Mouse (Mus musculus): ENCODE measurements around the gene Spata25.
"Not testable (repeated sequence)": the region's sequence is repeated elsewhere in the genome, so short reads cannot be mapped to it uniquely, and the experiment has no call there.

Gene Spata25

DNA sequence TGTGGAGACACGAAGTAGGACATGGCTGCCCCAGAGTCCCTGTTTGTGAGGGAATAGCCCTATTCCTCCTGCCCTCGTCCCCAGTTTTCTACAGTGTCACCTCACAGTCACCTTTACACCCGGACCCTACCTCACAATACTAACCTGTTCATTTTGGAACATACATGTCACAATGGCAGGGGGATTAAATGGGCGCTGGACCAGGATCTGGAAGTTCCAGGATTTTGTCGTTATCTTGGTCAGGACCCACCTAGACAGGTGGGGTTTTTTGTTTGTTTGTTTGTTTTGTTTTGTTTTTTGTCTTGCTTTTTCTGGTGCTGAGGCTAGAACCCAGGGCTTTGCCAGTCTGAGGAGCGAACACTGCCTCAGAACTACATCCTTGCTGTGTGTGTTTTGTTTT lies at the start of gene Spata25:
Gene Spata25 (minus strand): TSS at position 101 of the 400 bp plus-strand sequence.
- no peak for DNase-seq

DNA sequence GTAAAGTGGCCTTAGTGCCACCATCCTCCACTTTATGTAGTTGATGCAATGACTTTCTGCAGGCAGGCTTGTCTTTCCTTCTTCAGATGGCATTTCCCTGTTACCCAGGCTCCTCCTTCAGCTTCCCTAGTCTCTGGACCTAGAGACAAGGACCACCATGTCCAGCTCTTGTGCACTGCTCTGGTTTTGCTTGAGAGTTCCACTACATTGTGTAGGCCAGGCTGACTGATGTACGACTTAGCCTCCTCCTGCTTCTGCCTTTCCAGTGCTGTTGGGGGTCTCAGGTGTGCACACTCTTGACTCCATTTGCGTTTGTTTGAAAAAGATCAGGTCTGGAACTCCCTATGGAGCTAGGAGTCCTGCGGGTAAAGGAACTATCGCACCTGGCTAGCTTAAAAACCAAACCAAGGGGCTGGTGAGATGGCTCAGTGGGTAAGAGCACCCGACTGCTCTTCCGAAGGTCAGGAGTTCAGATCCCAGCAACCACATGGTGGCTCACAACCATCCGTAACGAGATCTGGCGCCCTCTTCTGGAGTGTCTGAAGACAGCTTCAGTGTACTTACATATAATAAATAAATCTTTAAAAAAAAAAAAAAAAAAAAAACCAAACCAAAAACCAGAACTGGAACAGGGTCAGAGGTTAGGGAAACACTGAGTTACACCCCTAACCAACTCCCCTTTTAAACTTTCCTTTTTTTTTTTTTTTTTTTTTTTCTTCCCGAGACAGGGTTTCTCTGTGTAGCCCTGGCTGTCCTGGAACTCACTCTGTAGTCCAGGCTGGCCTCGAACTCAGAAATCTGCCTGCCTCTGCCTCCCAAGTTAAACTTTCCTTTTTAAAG lies 49.3 kb upstream of the Spata25 start:
- DNase-seq = not testable (repeated sequence)

- not testable (repeated sequence) for DNase-seq
Measured at GRCm38 (mm10) chr2:164875648-164876047, 47.3 kb upstream of the Spata25 start.

- DNase-seq = no peak
Measured at GRCm38 (mm10) chr2:164874239-164874769, 46.0 kb upstream of the Spata25 start.

- DNase-seq = no peak
Measured at GRCm38 (mm10) chr2:164873621-164874020, 45.3 kb upstream of the Spata25 start.

DNA sequence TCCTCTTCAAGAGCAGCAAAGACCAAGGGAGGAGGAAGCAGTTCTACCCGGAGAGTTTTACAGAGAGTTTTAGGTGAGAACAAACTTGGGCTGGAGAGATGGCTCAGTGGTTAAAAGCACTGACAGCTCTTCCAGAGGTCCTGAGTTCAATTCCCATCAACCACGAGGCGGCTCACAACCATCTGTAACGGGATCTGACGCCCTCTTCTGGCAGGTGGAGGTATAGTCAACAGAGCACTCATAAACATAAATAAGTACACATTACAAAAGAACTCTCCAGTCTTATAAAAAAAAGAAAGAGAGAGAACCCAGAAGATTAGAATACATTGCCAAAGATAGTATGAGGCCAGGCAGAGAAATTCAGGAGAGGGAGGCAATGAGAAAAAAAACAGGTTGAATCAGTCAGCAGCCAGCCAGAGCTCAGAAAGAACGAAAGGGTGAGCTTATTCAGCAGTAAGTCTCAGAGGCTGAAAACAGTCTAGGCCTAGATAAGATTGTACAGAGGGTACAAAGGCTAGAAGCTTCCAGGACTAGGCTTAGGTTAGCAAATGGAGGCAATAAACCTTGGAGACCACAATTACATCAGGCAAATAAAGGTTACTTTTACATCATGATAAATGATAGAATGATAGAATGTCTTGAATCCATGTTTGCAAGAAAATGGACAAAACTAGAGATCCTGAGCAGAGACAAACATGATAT lies 43.4 kb upstream of the Spata25 start:
- DNase-seq = no peak

- no peak for DNase-seq
Measured at GRCm38 (mm10) chr2:164868491-164868890, 40.2 kb upstream of the Spata25 start.

DNA sequence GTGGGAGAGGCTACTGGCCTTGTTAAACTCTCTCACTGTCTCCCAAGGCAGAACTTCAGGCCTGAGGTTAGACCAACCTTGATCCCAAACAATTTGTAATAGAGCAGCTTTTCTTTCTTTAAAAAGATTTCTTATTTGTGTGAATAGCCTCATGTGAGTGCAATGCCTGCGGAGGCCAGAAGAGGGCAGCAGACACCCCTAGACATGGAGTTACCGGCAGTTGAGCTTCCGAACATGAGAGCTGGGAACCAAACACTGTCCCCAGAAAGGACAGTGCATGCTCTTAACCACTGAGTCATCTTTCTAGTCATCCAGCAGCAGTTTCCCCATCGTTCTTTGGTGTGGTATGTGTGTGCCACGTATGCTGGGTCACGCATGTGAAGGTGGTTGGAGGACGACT lies 39.2 kb upstream of the Spata25 start:
- DNase-seq = no peak

DNA sequence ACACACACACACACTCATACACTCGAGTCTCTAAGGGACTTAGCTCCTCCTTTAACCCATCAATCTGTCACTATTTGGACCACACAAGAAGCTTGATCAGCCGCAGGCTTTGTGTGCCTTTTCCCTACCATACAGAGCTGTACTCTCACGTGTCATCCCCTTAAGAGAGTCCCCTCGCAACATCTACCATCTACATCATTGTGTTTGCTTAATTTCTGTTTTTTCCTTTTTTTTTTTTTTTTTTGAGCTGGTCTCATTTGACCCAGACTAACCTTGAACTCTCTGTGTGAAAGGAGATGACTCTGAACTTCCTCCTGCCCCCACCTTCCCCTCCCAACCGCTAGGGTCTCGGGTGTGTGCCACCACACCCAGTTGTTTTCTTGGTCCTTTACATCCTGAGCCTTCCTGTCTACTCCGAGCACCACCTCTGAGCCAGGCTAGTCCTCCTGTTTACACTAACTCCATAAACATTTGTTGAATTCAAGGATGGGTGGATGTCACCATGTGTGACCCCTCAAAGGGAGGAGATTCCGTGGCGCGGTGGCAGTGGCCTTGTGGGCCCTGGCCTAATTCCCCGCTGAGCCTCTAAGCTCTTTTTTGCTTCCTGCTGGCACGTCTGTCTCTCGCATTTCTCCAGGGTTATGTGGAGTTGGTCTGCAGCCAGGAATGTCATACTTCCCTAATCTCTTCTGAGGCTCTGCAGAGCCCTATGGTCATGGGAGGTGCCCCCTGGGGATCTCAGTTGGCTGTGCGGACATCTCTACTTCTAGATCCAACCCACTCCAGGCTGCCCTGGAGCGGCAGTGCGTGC lies 38.6 kb upstream of the Spata25 start:
- no peak for DNase-seq

- no peak for DNase-seq
Measured at GRCm38 (mm10) chr2:164864593-164864992, 36.3 kb upstream of the Spata25 start.

- not testable (repeated sequence) for DNase-seq
Measured at GRCm38 (mm10) chr2:164863411-164863810, 35.1 kb upstream of the Spata25 start.

GRCm38 (mm10) chr2:164862179-164862861 lies 34.0 kb upstream of the Spata25 start:
- no peak for DNase-seq

DNA sequence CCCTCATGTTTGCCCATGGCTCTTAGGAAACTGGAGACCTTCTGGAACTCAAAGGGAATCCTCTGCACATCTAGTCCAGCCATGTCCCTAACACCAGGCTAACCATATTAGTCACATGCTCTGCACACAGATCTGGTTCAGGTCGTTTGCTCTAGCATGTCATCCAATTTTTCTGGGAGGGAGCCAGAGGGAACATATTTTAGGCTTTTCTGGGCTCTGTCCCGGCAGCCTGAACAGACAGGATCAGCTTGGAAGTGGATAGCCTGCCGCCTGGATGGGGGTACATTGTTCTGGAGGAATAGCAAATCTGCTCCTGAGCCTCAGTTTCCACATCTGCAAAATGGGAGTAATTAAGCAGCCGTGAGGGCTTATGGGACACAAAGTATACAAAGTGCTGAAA lies 32.8 kb upstream of the Spata25 start:
- DNase-seq = no peak

DNA sequence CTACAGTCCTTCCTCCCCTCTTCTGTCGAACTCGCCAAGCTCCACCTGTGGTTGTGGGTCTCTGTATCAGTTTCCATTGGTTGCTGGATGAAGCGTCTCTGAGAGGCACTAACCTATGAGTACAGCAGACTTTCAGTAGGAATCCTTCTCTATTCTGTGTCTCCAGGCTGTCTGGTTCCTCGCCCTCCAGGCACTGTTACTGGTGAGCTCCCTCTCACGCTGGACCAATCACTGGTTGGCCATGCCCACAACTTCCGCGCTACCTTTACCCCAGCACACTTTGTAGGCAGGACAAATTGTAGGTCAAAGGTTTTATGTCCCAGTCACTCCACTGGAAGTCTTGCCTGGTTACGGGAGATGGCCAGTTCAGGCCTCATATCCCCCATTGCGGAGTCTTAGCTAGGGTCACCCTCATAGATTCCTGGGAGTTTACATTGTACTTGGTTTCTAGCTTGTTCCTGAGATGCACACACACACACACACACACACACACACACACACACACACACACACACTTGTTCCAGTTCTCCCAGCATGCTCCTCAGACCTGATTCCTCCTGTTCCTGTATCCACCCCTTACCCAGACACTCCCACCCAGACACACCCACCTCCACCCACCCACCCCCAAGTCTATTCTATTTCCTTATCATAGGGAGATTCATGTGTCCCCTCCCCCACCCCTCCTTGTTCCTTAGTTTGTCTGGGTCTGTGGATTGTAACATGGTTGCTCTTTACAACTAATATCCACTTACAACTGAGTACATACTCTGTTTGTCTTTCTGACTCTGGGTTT lies 31.5 kb upstream of the Spata25 start:
- DNase-seq = no peak

DNA sequence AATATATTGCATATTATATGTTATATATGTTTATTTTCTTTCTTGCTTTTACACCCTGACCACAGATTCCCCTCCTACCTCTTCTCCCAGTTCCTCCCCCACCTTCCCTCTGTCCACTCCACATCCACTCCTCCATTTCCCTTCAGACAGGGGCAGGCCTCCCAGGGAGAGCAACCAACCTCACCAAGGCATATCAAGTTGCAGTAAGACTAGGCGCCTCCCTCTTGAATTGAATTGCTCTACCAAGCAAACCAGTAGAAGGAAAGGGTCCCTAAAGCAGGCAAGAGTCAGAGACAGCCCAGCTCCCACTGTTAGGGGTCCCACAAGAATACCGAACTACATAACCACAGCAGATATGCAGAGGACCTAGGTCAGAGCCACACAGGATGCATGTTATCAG lies 30.8 kb upstream of the Spata25 start:
- no peak for DNase-seq

DNA sequence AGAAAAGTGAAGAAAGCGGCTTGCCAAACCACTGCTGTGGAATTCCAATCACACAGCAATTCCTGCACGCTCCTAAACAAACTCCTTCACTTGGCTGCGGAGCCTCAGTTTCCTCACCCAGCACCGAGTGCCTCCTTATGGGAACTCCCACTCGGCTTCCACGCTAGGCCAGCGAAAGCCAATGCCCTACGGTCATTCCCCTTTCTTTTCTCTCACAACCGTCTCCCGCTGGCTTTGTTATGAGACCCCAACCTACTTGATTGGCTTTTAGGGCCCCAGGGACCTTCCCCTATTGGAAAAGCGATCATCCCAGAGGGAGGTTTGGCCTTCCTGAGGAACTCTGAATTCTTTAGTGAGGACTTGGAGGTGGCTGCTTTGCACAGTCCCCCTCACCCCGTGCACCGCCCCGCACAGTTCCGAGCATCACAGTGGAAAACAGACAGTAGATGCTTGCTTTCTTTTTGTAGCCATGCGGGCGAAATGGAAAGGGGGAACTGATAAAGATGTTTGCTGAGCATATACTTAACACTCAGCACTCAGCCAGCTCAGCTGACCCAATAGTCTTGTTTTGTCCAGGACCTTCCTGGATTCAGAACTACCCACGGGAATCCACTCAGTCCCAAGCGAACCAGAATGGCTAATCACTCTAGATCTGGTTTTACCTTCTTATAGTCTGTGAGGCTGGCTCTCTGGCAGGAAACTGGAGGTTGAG lies 29.7 kb upstream of the Spata25 start:
- no peak for DNase-seq

- peak in 1 of 2 experiments; percentile 35 for DNase-seq
Measured at GRCm38 (mm10) chr2:164857101-164857821, 28.9 kb upstream of the Spata25 start, which contains the start of gene Pltp. Gene Pltp (minus strand): TSS chr2:164857711.

GRCm38 (mm10) chr2:164856309-164857100 lies 28.2 kb upstream of the Spata25 start:
- peak; percentile 39 to 58 for DNase-seq

DNA sequence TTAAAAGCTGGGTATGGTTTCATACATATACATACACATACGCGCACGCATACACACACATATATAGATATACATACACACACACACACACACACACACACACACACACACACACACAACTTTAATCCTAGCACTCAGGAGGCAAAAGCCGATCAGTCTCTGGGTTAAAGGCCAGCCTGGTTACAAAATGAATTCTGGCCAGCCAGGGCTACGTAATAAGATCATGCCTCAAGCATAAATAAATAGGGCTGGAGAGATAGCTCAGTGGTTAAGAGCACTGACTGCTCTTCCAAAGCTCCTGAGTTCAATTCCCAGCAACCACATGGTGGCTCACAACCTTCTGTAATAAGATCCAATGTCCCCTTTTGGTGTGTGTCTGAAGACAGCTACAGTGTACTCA lies 27.2 kb upstream of the Spata25 start:
- DNase-seq = not testable (repeated sequence)

All from cerebellum, adult 18-20 months (tissue).